Mouse (Mus musculus) central nervous system, embryonic 18 days (tissue): ENCODE data around the gene Tec. TPM values are rescaled to one million over a fixed set of nuclear protein-coding genes. Genes with fewer than 3 reads are reported as not detected.

Experiments used
- polyA plus RNA-seq: library from polyadenylated mRNA; depleted of rRNA; stranded (reverse); fragments of >200 nt; gene quantifications from 2 replicates; pipeline ENCODE4 v1.2.3, GENCODE M21; 2012; rRNA removed

Tec gene
- 3.7 and 4.1 TPM in 2 replicates for polyA plus RNA-seq

GRCm38 (mm10) chr5:72868091-72868875 lies at the start of gene Tec:
Gene Tec, minus strand, starts transcription at chr5:72868483.

GRCm38 (mm10) chr5:72913648-72914557 lies 45.6 kb upstream of the Tec start, which contains the start of gene Slain2:
Gene Slain2, plus strand, starts transcription at chr5:72914304.

DNA sequence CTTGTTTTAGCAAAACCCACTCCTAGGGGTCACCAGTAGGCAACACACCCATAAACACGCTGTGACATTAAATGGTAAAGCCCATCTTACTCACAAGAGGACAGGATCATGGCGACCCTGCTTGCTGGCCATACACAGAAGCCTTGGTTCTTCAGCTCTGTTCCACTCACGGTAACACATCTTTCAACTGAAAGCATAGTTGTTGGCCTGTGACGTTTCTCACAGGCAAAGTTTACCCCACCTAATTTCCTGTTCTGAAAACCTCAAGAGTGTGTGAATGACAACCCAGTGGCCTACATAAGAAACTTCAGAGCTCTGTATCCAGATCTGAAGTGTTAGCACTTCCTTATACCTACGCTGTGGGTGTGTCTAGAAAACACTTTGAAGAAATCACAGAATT lies 115.7 kb downstream of the Tec start, which contains the start of gene Txk:
Gene Txk (minus strand): TSS at position 193 of the 400 bp plus-strand sequence.

Other genes starting within 250 kb of the Tec start
- not detected in 2 replicates for gene Cnga1, start 224.2 kb downstream of the Tec start, polyA plus RNA-seq
- gene Nipal1, start 220.7 kb downstream of the Tec start, polyA plus RNA-seq = 0.17 and 0.84 TPM in 2 replicates
- gene Txk, start 115.7 kb downstream of the Tec start, polyA plus RNA-seq = 0.08 and 0.09 TPM in 2 replicates
- 23.3 and 26.9 TPM in 2 replicates for gene Slain2, start 45.8 kb upstream of the Tec start, polyA plus RNA-seq
- not detected in 2 replicates for gene Gm10135, start 106.2 kb upstream of the Tec start, polyA plus RNA-seq
- 14.9 and 16.8 TPM in 2 replicates for gene Slc10a4, start 138.4 kb upstream of the Tec start, polyA plus RNA-seq